Mouse (Mus musculus): Measurements from ENCODE around the gene Hist1h3h.
A peak's percentile ranks its signal among the peaks of the same experiment; 100 is the strongest.
"Not testable (repeated sequence)": the region's sequence is repeated elsewhere in the genome, so short reads cannot be mapped to it uniquely, and the experiment has no call there.

Hist1h3h gene

GRCm38 (mm10) chr13:21727948-21728572 lies 10.6 kb downstream of the Hist1h3h start:
- no peak for DNase-seq (ENCODE audit: low read depth, low spot score)

DNA sequence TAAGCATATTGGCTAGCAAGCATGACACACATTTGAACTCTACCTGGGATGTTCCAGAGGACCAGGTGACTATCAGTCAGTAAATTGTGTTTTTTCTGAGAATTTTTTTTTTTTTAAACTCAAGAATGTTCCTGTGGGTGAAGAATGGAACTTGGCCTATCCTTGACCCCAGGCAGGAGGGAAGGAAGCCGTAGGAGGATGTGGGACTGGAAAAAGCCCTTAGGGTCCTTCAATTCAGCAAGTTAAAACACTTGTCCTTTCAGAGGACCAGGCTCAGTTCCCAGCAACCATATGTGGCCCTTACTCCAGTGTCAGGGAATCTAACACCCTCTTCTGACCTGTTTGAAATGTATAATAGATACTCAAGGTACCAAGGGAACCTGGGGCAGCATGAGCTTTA lies 12.1 kb downstream of the Hist1h3h start:
- DNase-seq (ENCODE audit: low read depth, low spot score): no peak

GRCm38 (mm10) chr13:21733466-21733865 lies 16.0 kb downstream of the Hist1h3h start:
- DNase-seq (ENCODE audit: low read depth, low spot score): no peak

DNA sequence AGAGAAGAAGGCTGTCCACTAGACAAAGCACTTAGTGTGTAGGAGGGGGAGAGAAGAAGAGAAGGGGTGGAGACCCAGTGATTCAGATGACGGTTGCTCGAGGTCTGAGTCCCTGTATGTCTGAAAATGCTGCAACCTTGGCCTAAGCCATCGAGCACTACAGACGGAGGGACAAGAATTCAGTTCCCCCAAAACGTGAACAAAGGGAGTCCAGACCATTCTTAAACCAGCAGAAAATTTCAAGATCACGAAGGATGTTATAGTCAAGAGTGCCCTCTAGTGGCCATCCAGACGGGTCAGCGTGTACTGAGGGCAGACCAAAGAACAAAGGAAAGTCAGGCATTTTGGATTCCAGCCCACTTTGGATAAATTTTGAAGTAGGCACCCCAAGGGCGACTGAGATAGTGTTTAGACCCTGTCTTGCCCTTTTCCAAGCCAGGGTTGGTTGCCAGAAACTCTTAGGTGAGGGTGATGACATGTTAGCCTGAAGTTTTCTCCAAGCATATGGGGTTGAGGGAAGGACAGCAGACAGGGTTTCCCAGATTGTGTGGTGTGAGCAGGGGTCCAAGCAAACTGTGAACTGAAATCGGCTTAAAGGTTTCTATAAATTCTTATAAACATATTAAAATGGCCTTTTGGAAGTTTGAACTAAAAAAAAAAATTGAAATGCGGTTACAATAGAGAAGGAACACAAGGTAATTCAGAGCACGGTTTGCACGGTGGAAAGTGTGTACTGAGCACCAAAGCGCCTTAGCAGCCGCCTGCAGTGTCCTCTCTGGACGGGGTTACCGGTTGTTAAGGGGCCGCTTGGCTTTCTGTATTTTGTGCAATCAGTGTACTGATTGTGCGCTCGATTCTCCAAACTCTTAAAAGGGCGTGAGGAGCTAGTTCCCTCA lies 16.8 kb downstream of the Hist1h3h start:
- DNase-seq (ENCODE audit: low read depth, low spot score): no peak

GRCm38 (mm10) chr13:21734906-21735767 lies 17.7 kb downstream of the Hist1h3h start, which contains the start of gene Hist1h4j:
Gene Hist1h4j (plus strand): TSS chr13:21735064.
- not testable (repeated sequence) for DNase-seq (ENCODE audit: low read depth, low spot score)

GRCm38 (mm10) chr13:21745006-21745405 lies 27.5 kb downstream of the Hist1h3h start:
- no peak for DNase-seq (ENCODE audit: low read depth, low spot score)

GRCm38 (mm10) chr13:21749387-21750158 lies 32.1 kb downstream of the Hist1h3h start:
- no peak for DNase-seq (ENCODE audit: low read depth, low spot score)

- DNase-seq (ENCODE audit: low read depth, low spot score): peak; percentile 77
These were observed 32.9 kb downstream of the Hist1h3h start, which contains the start of gene Hist1h4k for GRCm38 (mm10) chr13:21750159-21751017. Gene Hist1h4k (minus strand): TSS chr13:21750505.

DNA sequence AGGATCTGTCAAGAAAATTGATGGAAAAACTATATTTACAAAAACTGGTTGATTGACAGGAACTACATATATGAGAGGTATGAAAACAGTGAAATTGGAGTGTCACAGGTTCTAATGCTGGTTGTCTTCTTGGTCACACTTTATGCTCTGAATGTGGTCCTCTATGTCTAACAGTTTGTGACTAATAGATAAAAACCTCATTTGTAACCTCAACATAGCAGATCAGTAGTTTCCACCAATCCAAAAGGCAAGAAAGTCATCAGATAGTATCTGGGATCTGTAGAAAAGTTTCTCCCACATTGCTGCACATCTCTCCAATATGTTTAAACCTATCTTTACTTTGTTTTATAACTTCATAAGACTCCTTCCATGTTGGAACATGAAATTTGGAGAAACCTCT lies 34.0 kb downstream of the Hist1h3h start:
- no peak for DNase-seq (ENCODE audit: low read depth, low spot score)

DNA sequence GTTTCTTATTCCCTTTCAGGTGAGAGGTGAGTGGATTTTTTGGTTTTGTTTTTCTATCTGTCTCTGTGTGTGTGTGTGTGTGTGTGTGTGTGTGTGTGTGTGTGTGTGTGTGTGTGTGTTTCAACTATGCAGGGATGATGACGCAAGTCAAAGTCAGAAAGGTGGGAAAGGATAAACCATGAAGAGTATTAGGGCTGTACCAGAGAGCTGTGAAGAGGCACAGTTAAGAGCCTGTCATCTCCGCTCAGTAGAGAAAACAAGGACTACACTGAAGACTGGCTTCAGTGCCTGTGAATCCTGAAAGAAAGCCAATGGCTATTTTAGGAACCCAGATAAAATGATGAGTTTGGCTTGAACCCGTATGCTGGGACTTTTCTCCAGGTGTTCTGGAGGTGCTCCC lies 34.4 kb downstream of the Hist1h3h start:
- no peak for DNase-seq (ENCODE audit: low read depth, low spot score)

DNA sequence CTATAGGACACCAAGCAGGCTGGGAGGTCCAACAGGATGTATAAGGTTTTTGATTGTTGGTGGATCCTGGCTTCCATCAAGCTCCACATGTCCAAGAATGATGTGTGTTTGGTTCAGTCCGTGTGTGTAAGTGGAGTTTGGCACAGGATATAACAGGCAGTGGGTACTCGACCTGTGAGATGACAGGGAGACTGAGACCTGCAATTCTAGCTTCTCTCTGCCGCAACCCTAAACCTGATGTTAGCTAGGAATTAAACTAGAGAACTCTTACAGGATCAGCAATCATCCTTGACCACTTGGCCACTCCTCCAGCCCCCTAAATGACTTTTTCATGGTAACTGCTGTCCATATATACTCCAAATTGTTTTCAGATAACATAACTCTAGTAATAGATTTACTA lies 34.9 kb downstream of the Hist1h3h start:
- no peak for DNase-seq (ENCODE audit: low read depth, low spot score)

DNA sequence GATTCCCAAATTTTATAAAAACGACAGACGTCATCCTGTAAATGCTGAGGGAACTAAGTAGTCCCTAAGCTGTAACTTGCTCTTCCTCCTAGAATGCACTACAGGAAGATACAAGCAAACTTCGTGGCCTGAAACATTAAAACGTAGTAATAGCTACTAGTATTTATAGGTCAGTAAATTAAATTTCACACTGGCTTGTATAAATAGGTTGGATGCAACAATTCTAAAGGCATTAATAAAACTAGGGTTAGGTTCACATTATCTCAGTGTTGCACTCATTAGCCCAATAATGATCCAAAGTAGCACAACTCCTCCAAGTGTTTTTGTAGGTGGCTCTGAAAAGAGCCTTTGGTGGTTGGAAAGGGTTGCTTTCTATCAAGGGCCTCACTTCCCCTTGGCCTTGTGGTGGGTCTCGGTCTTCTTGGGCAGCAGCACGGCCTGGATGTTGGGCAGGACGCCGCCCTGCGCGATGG lies 35.6 kb downstream of the Hist1h3h start:
- DNase-seq (ENCODE audit: low read depth, low spot score): peak; percentile 6

DNA sequence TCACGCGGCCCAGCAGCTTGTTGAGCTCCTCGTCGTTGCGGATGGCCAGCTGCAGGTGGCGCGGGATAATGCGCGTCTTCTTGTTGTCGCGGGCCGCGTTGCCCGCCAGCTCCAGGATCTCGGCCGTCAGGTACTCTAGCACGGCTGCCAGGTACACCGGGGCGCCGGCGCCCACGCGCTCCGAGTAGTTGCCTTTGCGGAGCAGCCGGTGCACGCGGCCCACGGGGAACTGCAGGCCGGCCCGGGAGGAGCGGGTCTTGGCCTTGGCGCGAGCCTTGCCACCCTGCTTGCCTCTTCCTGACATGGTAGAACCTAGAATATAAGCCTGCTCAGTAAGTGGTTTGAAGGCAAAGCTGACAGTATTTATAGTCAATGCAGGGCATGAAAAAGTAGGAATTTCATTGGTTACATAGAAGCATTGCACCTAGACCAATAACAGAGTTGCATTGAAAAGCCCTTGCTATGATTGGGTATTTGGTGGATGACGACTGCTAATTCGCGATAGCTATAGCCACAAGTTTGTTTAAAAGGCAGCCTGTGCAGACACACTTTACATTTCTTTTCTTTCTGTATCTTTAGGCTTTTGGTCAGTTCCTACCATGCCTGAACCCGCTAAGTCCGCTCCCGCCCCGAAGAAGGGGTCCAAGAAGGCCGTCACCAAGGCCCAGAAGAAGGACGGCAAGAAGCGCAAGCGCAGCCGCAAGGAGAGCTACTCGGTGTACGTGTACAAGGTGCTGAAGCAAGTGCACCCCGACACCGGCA lies 36.2 kb downstream of the Hist1h3h start, which contains the start of the genes Hist1h2ak and Hist1h2bn:
TSS of gene Hist1h2ak (minus strand) at position 304 of the 762 bp plus-strand sequence.
TSS of gene Hist1h2bn (plus strand) at position 600 of the 762 bp plus-strand sequence.
- peak; percentile 98 for DNase-seq (ENCODE audit: low read depth, low spot score)

DNA sequence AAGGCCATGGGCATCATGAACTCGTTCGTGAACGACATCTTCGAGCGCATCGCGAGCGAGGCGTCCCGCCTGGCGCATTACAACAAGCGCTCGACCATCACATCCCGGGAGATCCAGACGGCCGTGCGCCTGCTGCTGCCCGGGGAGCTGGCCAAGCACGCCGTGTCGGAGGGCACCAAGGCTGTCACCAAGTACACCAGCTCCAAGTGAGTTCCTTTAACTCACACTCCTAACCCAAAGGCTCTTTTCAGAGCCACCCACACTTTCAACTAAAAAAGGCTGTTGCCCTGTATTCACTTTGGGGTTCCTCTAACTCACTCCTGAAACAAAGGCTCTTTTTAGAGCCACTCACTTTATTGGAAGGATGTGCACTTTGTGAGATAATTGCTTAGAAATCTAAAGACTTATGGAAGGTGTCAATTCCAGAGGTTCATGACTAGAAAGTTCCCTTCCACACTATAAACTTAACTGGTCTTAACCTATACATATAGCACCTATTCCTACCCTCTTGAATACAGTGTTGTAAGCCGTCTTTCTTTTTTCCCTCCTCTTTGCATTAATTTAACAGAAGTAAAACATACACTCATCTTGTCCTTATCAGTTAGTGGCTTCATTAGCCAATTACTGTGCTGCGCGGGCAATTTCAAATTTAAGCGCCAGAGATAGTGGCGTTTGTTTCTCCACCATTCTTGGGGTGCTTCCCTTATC lies 37.0 kb downstream of the Hist1h3h start:
- DNase-seq (ENCODE audit: low read depth, low spot score): peak; percentile 22

DNA sequence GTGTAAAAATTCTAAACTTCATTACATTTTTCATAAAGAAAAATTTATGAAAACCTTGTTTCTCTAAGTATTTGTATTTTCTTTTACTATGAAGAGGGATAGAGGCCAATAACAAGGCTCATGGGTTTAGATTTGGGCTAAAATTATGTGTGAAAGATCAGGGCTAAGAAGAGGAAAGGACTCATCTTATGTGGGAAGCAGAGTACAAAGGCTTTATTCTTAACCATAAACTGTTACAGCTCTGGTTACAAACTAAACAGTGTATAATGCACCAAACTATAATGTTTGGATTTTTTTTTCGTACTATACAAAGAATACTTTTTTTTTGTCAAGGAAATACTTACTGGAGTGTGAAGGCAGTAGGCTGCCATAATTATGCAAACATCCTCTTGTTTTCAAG lies 38.2 kb downstream of the Hist1h3h start:
- no peak for DNase-seq (ENCODE audit: low read depth, low spot score)

All from telencephalon, adult 2 months (tissue).